Mouse (Mus musculus) testis, adult 2 months (tissue): ENCODE measurements around the gene Ppp1ca. TPM values are rescaled to one million over a fixed set of nuclear protein-coding genes. Genes with fewer than 3 reads are reported as not detected.

Experiments
- H3K27ac ChIP-seq: fragments of 200-500 bp; 2 replicates; pipeline ENCODE4 v1.5.1; 2012; ENCODE audit warnings: low read depth, low read length; ENCODE audit not compliant: control insufficient read depth, insufficient read depth
- H3K27me3 ChIP-seq: fragments of 200-500 bp; 2 replicates; pipeline ENCODE4 v1.6.1; 2012; ENCODE audit warnings: mild to moderate bottlenecking, low read length, moderate library complexity; ENCODE audit not compliant: control insufficient read depth, insufficient read depth
- H3K36me3 ChIP-seq: fragments of 200-500 bp; 2 replicates; pipeline ENCODE4 v1.6.1; 2012; ENCODE audit warnings: mild to moderate bottlenecking, low read length; ENCODE audit not compliant: control insufficient read depth, insufficient read depth
- H3K4me1 ChIP-seq: fragments of 200-500 bp; 2 replicates; pipeline ENCODE4 v1.6.1; 2012; ENCODE audit warnings: low read length; ENCODE audit not compliant: control insufficient read depth, insufficient read depth
- H3K4me3 ChIP-seq: fragments of 200-500 bp; 2 replicates; pipeline ENCODE4 v1.5.1; 2012; ENCODE audit warnings: low read depth, mild to moderate bottlenecking, low read length, moderate library complexity, mixed read lengths; ENCODE audit not compliant: control insufficient read depth
- CTCF ChIP-seq: fragments of 200-500 bp; IDR thresholded peaks from 2 replicates; pipeline ENCODE4 v1.5.1; 2012; ENCODE audit warnings: low read depth, mild to moderate bottlenecking, inconsistent platforms, low read length, moderate library complexity; ENCODE audit not compliant: control insufficient read depth, insufficient read depth, insufficient replicate concordance
- POLR2A ChIP-seq: fragments of 200-500 bp; IDR thresholded peaks from 2 replicates; pipeline ENCODE4 v1.6.1; 2012; ENCODE audit warnings: low read depth, mild to moderate bottlenecking, inconsistent platforms, low read length, moderate library complexity; ENCODE audit not compliant: control insufficient read depth
- polyA plus RNA-seq: library from polyadenylated mRNA; depleted of rRNA; stranded (reverse); fragments of >200 nt; gene quantifications from 2 replicates; pipeline ENCODE4 v1.2.3, GENCODE M21; 2012

The Ppp1ca gene
- polyA plus RNA-seq, 1 experiment, result 48.8 TPM

- H3K4me3 ChIP-seq, result no peak overlapping the region
- no peak overlapping the region for H3K27ac ChIP-seq
- TF ChIP-seq POLR2A (no peak), CTCF (peak; percentile 51; the same call in 1 of the 2 replicates)
- peaks cover 10% of the 10 kb centered on the region for H3K4me1 ChIP-seq
- no peaks in the 10 kb centered on the region; the same call in 1 of the 2 replicates for H3K36me3 ChIP-seq
- H3K27me3 ChIP-seq, result no peaks in the 10 kb centered on the region
Observed at GRCm38 (mm10) chr19:4227894-4228678, 36.2 kb downstream of the Ppp1ca start.

- Histone ChIP-seq H3K27me3 (no peaks in the 10 kb centered on the region), H3K4me3 (no peak overlapping the region), H3K27ac (no peak overlapping the region), H3K4me1 (peaks cover 12% of the 10 kb centered on the region), H3K36me3 (no peaks in the 10 kb centered on the region; the same call in 1 of the 2 replicates)
- TF ChIP-seq POLR2A, result no peak
- TF ChIP-seq CTCF, result no peak
Observed at GRCm38 (mm10) chr19:4228891-4229290, 37.0 kb downstream of the Ppp1ca start.

DNA sequence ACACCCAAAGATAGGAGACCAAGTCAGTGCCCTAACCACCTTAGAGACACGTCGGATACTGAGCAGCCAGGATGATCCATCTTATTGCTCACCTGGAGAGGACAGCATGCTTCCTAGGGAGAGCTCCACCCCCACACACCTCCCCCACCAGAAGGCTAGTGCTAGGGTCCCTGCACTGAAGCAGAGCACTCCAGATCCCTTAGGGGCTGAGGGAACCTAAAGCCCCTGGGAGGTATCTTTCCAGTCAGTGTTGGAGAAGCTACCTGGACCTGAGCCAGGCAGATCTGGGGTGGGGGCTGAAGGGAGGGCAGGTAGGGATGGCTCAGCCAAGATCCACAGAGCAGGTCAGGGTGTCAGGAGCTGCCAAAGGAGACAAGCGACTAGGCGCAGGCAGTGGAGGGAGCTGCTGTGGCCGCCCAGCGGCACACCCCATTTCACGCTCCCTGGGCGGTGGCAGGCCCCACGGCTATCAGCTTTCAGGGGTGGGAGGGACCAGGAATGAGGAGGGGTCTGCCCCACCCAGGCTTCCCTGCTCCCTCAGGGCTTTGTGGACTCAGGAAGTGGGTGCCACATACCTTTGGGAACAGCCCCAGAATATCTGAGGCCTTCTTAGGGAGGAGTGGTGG is 37.7 kb downstream of the Ppp1ca start:
- TF ChIP-seq CTCF, result no peak
- TF ChIP-seq POLR2A, result no peak
- H3K4me1 ChIP-seq, result peaks cover 12% of the 10 kb centered on the region
- H3K27me3 ChIP-seq, result no peaks in the 10 kb centered on the region
- H3K36me3 ChIP-seq, result no peaks in the 10 kb centered on the region; the same call in 1 of the 2 replicates
- no peak overlapping the region for H3K4me3 ChIP-seq
- H3K27ac ChIP-seq, result no peak overlapping the region

DNA sequence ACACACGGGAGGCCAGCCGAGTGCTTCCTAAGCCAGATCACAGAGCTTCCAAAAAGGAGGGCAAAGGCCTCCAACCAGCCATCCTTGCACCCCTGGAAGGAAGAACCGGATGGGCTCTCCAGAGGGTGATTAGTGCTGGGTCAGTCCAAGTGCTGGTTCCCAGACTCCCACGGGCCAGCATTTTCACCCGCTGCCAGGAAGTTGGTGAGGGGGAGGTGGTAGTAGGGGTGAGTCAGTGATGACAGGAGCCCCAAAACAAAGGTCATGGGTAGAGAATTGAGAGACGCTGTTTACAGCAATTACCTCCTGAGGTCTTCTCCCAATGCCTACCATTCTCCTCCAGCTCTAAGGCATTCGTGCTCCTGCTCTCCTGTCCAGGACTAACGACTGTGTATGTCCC is 38.5 kb downstream of the Ppp1ca start:
- Histone ChIP-seq H3K27me3 (no peaks in the 10 kb centered on the region), H3K4me1 (peaks cover 12% of the 10 kb centered on the region), H3K27ac (no peak overlapping the region), H3K4me3 (no peak overlapping the region), H3K36me3 (no peaks in the 10 kb centered on the region; the same call in 1 of the 2 replicates)
- TF ChIP-seq POLR2A (no peak), CTCF (no peak)

DNA sequence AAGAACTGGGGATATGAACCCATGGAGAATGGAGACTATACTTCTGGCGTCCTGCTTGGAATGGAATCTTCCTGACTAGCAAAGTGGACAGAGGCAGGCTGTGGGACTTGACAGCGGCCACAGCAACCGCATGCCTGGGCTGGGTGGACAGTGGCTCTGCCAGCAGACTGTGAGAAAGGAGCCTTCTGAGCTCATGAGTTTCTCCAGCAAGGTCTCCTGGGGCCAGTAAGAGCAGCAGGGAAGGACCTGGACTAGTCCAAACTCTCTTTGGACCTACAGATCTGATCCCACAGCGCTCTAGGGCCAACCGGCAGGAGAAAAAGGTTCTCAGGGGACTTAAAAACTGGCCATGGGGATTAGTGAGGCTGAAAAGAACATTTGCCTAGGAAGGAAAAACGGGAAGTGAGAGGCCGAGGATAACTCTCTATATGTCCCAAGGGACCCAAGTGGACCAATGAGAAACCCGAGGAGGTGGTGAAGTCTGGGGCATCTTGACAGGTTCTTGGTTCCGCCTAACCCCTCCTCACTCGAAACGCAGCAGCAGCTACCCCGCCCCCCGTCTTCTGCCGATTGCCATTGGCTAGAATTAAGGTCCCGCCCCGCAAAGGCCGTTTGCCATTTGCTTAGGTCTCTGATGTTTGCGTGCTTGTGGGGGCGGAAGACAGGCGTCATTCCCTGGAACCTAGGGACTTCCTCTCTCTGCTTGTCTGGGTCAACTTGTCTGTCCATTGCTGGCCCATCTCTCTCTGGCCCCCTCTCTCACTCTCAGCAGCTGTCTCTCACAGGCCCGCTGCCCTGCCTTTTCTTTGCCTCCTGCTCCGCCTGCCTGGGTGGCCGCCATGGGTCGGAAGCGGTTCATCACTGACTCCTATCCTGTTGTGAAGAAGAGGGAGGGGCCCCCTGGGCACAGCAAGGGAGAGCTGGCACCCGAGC is 39.7 kb downstream of the Ppp1ca start, which contains the start of gene Pold4:
Gene Pold4, plus strand, starts transcription at position 647 of the 933 bp plus-strand sequence.
- peak within 1 kb of the TSS; percentile 69 for H3K27ac ChIP-seq
- peaks cover 12% of the 10 kb centered on the region for H3K4me1 ChIP-seq
- no peaks in the 10 kb centered on the region; the same call in 1 of the 2 replicates for H3K36me3 ChIP-seq
- H3K27me3 ChIP-seq, result no peaks in the 10 kb centered on the region
- TF ChIP-seq POLR2A, result peak; percentile 51; the same call in 1 of the 2 replicates
- no peak for TF ChIP-seq CTCF
- peak within 1 kb of the TSS; percentile 44 for H3K4me3 ChIP-seq

- Histone ChIP-seq H3K27me3 (no peaks in the 10 kb centered on the region), H3K27ac (no peak overlapping the region), H3K4me1 (peaks cover 12% of the 10 kb centered on the region), H3K36me3 (no peaks in the 10 kb centered on the region), H3K4me3 (peak overlapping the region; percentile 44; the same call in 1 of the 2 replicates)
- TF ChIP-seq POLR2A (no peak), CTCF (no peak)
Observed at GRCm38 (mm10) chr19:4232186-4232572, 40.3 kb downstream of the Ppp1ca start.

DNA sequence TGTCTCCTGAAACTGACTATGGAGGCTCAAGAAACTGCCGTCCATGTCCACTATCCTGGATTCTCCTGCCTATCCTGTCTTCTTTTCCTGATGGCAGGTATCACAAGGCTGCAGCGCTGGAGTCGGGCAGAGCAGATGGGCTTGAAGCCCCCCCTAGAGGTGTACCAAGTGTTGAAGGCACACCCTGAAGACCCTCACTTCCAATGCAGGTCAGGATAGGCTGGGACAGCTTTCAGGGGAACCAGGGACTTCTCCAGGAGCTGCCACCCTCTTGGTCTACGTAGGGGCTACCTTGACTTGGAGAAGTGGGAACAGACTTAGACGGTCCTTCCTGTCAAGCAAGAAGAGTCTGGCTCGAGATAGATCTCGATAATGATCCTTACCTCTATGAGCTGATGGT is 40.8 kb downstream of the Ppp1ca start:
- Histone ChIP-seq H3K27me3 (no peaks in the 10 kb centered on the region), H3K4me3 (no peak overlapping the region)

More for the DNA sequence above, 40.8 kb downstream of the Ppp1ca start:
- TF ChIP-seq POLR2A (no peak), CTCF (no peak)
- peaks cover 12% of the 10 kb centered on the region for H3K4me1 ChIP-seq
- H3K36me3 ChIP-seq, result no peaks in the 10 kb centered on the region
- no peak overlapping the region for H3K27ac ChIP-seq
